Mouse (Mus musculus): ENCODE results near the gene Grm1.

Grm1 gene

GRCm38 (mm10) chr10:10737041-10737681 is 345.0 kb downstream of the Grm1 start:
- in situ Hi-C loops (cut with MboI; ENCODE audit: unreplicated experiment in 2 of 2): no loop called here

DNA sequence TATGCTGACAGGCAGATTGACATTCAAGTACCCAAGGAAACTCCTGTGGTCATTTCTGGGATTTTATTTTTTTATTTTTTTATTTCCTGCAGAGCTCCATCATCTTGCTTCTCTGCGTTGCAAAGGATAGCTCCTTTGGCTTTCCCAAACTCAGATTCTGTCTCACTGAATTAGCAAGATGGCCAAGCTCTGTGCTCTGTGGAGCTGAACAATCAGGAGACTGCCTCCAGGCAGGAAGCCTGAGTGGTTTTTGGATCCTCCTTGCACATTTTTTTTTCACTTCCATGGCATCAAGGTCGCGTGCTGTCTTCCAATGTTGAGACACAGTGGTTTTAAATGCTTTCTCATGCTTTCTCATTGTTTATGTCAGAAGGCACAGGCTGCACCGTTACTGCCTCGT is 347.6 kb downstream of the Grm1 start:
- in situ Hi-C loops (cut with MboI; ENCODE audit: unreplicated experiment in 2 of 2): no loop called here

DNA sequence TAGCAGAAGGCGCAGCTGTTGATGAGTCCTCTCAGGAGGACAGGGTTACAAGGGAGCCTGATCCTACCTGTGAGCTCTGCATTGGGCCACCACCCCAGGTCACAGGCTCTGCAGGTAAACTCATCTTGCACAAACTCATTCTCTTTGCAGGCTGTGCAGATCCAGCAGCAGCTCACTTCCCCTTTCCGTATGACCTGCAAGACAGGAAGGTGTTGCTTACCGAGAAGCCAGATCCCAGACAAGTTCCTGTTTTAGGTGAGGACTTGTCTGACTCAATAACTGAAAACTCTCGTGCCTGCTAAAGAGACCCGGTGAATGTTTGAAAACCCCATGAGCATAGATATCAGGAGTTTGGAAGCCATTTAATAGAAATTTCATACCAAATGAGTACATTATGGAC is 349.1 kb downstream of the Grm1 start:
- in situ Hi-C loops (cut with MboI; ENCODE audit: unreplicated experiment in 2 of 2): no loop called here

DNA sequence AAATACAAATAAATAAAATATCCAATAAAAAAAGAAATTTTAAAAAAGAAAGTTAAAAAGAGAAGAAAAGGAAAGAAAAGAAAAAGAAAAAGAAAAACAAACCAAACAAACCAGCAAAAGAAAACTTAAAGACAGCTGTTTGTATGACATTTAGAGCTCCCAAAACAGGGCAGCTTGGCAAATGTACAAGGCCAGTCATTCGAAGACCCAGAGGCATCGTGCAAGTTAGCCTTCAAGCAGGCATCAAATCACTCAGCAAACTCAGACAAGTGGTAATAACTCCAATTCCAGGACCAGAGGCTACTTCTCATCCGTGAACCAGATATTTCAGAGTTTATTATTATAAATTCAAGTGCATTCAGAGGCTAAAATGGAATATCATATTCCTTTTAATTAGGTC is 355.7 kb downstream of the Grm1 start:
- in situ Hi-C loops (cut with MboI; ENCODE audit: unreplicated experiment in 2 of 2): no loop called here

DNA sequence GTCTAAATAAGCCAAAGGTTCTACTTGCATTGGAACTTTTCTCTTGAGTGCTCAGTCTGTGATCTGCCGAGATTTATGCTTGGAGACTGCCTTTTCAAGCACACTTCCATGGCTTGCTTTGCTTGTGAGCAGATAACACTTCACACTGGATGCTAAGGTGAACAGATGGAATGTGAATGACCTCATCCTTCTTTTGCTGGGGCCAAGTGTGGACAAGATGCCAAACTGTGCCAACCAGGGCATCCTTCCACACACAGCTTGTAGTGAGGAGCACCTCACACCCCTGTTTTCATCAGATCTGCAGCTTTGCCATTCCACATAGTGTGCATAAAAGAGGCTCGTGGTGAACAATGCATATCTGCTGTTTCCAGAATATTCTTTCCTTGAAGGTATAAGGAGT is 371.3 kb downstream of the Grm1 start:
- in situ Hi-C loops (cut with MboI; ENCODE audit: unreplicated experiment in 2 of 2): no loop called here

DNA sequence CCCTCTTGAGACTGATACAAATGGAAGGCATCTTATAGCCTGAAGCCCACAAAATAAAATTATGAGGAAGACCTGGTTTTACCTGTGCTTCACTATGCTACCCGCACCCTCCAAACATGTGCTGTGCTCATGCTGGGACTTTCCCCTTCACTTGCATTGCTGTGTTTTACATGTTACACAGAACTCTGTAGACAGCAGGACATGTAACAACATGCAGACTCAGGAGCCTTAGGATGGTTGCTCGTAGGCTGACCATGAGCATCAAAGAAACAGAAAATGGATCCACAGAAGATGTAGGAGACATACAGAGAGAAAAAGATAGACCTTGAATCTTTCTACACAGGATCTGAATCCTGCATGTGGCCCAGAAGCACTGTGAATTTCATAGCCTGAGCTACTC is 371.8 kb downstream of the Grm1 start:
- in situ Hi-C loops (cut with MboI; ENCODE audit: unreplicated experiment in 2 of 2): no loop called here

- in situ Hi-C loops (cut with MboI; ENCODE audit: unreplicated experiment in 2 of 2): no loop called here
Observed at GRCm38 (mm10) chr10:10708031-10708430, 374.1 kb downstream of the Grm1 start.

- in situ Hi-C loops (cut with MboI; ENCODE audit: unreplicated experiment in 2 of 2): no loop called here
Observed at GRCm38 (mm10) chr10:10701326-10701725, 380.8 kb downstream of the Grm1 start.

- in situ Hi-C loops (cut with MboI; ENCODE audit: unreplicated experiment in 2 of 2): no loop called here
Observed at GRCm38 (mm10) chr10:10700903-10701302, 381.3 kb downstream of the Grm1 start.

DNA sequence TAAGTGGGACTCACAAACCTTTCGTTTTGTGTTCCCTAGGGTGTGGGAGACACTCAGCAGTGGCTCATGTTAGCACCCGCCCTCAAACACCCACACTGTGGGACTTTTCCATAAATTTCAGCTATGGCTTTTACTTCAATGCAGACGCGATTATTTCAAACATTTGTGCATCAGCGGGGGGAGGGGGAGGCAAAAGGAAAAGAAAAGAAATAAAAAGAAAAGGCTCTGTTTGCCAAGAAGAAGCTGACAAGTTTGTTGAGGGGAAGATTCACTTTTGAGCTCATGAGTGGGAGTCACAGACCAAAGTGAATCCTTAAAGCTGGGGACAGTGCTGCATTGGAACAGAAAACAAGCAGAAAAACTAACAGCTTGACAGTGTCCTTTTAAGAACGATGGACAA is 384.7 kb downstream of the Grm1 start:
- in situ Hi-C loops (cut with MboI; ENCODE audit: unreplicated experiment in 2 of 2): no loop called here

DNA sequence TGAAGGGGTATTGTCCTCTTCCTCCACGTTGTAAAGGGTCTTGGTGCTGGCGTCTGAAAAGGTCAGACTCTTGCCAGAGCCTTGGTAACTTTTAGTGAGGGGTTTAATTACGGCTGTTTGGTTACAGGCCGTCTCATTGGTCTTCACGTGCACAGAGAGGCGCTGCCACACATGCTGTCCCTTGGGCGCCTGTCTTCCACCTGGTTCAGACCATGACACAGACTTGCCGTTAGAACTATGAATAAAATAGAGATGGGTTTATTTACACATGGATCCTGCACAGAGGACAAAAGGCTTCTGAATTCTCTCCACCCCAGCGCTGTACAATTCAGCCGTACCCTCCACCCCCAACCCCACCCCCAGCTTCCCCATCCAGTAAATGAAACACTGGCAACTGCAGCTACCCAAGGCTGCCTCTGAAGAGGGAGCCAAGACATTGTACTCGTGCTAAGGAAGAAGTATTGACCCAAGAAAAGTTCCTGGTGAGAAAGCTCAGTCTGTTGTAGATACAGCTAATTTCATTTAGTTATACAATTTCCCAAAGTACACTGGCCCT is 392.4 kb downstream of the Grm1 start:
- in situ Hi-C loops (cut with MboI; ENCODE audit: unreplicated experiment in 2 of 2): no loop called here

GRCm38 (mm10) chr10:10688907-10689667 is 393.1 kb downstream of the Grm1 start:
- in situ Hi-C loops (cut with MboI; ENCODE audit: unreplicated experiment in 2 of 2): no loop called here

GRCm38 (mm10) chr10:10681048-10681447 is 401.1 kb downstream of the Grm1 start, which contains the start of gene Gm10944:
Gene Gm10944, plus strand, starts transcription at chr10:10681348.
- in situ Hi-C loops (cut with MboI; ENCODE audit: unreplicated experiment in 2 of 2): no loop called here

- in situ Hi-C loops (cut with MboI; ENCODE audit: unreplicated experiment in 2 of 2): no loop called here
Observed at GRCm38 (mm10) chr10:10659976-10660375, 422.2 kb downstream of the Grm1 start.

- in situ Hi-C loops (cut with MboI; ENCODE audit: unreplicated experiment in 2 of 2): no loop called here
Observed at GRCm38 (mm10) chr10:10659161-10659560, 423.0 kb downstream of the Grm1 start.

- in situ Hi-C loops (cut with MboI; ENCODE audit: unreplicated experiment in 2 of 2): no loop called here
Observed at GRCm38 (mm10) chr10:10656621-10657020, 425.5 kb downstream of the Grm1 start.

- in situ Hi-C loops (cut with MboI; ENCODE audit: unreplicated experiment in 2 of 2): no loop called here
Observed at GRCm38 (mm10) chr10:10655991-10656390, 426.2 kb downstream of the Grm1 start.

Measured in v-Abl transformed pro-B cells (cell line).